Mouse (Mus musculus): ENCODE results near the gene Rc3h1.

DNA sequence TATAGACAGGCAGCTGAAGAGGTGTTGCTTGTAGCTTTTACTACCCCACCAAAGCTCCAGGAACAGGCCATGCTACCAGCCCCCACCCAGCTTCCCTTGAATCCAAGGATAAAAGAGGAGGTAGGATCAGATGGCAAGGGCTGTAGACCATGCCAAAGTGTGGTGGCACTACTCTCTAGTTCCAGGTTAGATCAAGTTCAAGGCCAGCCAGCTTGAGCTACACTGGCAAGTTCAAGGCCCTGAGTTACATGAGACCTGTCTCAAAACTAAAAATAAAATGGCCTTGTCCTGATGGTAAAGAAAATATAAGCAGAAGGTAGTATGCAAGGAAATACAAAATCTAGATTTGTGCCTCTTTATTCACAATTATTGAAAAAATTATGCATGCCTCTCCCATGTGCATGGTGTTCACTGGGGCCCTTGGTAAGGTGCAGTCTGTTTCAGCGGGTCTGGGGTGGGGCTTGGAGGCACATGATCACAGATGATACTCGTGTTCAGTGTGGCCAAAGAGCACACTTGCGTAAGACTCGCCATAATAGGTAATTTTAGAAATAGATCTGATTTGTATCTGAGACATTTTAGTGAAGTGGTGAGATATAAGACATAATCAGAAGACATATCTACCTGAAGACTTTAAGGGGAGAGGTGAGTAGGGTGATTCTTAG is 72.0 kb downstream of the Rc3h1 start, which contains the start of gene Serpinc1:
- TF ChIP-seq CTCF (IDR thresholded peaks at IDR 0.05; ENCODE audit: extremely low read depth, insufficient read length, insufficient replicate concordance, low read depth, low read length) (no peak), POLR2A (IDR thresholded peaks at IDR 0.05; ENCODE audit: low read depth, low read length) (no peak)
